Comparison of ENCODE assay signal across 8 mouse cellular contexts in genomic region chr4:156235360-156235770, GRCm38 (mm10). TPM values are rescaled to one million over a fixed set of nuclear protein-coding genes. Genes with fewer than 3 reads are reported as not detected.
A peak's percentile ranks its signal among the peaks of the same experiment; 100 is the strongest.
DNase-seq lines count a peak whose midpoint lies in the region; ATAC-seq lines count a peak whose summit lies in the region.

No protein-coding gene starts in this region.

- under 1% methylated on average over 15 of the region's 15 CpGs for WGBS in embryonic facial prominence, embryonic 10.5 days
- under 1% methylated on average over 15 of the region's 15 CpGs for WGBS in intestine, embryonic 15.5 days
- WGBS in midbrain, embryonic 13.5 days: under 1% methylated on average over 15 of the region's 15 CpGs

- H3K27ac ChIP-seq in embryonic facial prominence, embryonic 10.5 days (replicated peaks): peak overlapping the region; percentile 89
- H3K27ac ChIP-seq in intestine, embryonic 15.5 days: peak overlapping the region; percentile 98
- peak overlapping the region; percentile 89 for H3K27ac ChIP-seq in midbrain, embryonic 13.5 days

- peak; percentile 38 for DNase-seq in cerebellum, adult 9-11 months
- no peak for DNase-seq in cerebellum, postnatal 36 days
- DNase-seq in 3T3-L1 (ENCODE audit: low read depth, low spot score): peak; percentile 76
- peak; percentile 59 for DNase-seq in embryonic facial prominence, embryonic 10.5 days (ENCODE audit: low spot score)
- DNase-seq in Muller cell, postnatal 12 days (ENCODE audit: inconsistent ontology term): no peak
- no peak for DNase-seq in layer of hippocampus, adult 9-11 months

- no peaks in the 10 kb centered on the region for H3K9me3 ChIP-seq in embryonic facial prominence, embryonic 10.5 days
- H3K9me3 ChIP-seq in intestine, embryonic 15.5 days: no peaks in the 10 kb centered on the region
- no peaks in the 10 kb centered on the region for H3K9me3 ChIP-seq in midbrain, embryonic 13.5 days

- no peaks in the 10 kb centered on the region for H3K27me3 ChIP-seq in embryonic facial prominence, embryonic 10.5 days (replicated peaks; ENCODE audit: low read depth, poor library complexity, severe bottlenecking)
- no peaks in the 10 kb centered on the region for H3K27me3 ChIP-seq in intestine, embryonic 15.5 days (replicated peaks)
- H3K27me3 ChIP-seq in midbrain, embryonic 13.5 days: no peaks in the 10 kb centered on the region

- peak overlapping the region; percentile 74 for H3K4me3 ChIP-seq in embryonic facial prominence, embryonic 10.5 days
- peak overlapping the region; percentile 97 for H3K4me3 ChIP-seq in intestine, embryonic 15.5 days (replicated peaks)
- peak overlapping the region; percentile 92 for H3K4me3 ChIP-seq in midbrain, embryonic 13.5 days (replicated peaks)

- H3K36me3 ChIP-seq in embryonic facial prominence, embryonic 10.5 days (replicated peaks): peaks cover 65% of the 10 kb centered on the region
- H3K36me3 ChIP-seq in intestine, embryonic 15.5 days: peaks cover 40% of the 10 kb centered on the region
- H3K36me3 ChIP-seq in midbrain, embryonic 13.5 days: peaks cover 58% of the 10 kb centered on the region

- H3K9ac ChIP-seq in intestine, embryonic 15.5 days: peak overlapping the region; percentile 82
- H3K9ac ChIP-seq in midbrain, embryonic 13.5 days (replicated peaks): peak overlapping the region; percentile 82

- peak overlapping the region; percentile 93 for H3K4me2 ChIP-seq in intestine, embryonic 15.5 days (replicated peaks)
- peak overlapping the region; percentile 83 for H3K4me2 ChIP-seq in midbrain, embryonic 13.5 days (replicated peaks)

- H3K4me1 ChIP-seq in embryonic facial prominence, embryonic 10.5 days: peaks cover 21% of the 10 kb centered on the region
- H3K4me1 ChIP-seq in intestine, embryonic 15.5 days (replicated peaks): peaks cover 18% of the 10 kb centered on the region
- H3K4me1 ChIP-seq in midbrain, embryonic 13.5 days (replicated peaks): peaks cover 22% of the 10 kb centered on the region

- peak; percentile 39 for ATAC-seq in intestine, embryonic 15.5 days
- peak; percentile 37 for ATAC-seq in midbrain, embryonic 13.5 days

RNA-seq across cellular contexts. Expression of gene Noc2l, which starts 0.4 kb away (rescaled TPM):
- polyA plus RNA-seq in embryonic facial prominence, embryonic 10.5 days (2016; fragmentation: Nextera tagmentation; extraction: Ambion mirVana): 110 and 120 TPM in 2 replicates
- polyA plus RNA-seq in intestine, embryonic 15.5 days (2015; fragmentation: Nextera tagmentation; extraction: Ambion mirVana): 86.5 and 87.8 TPM in 2 replicates
- 57.9 and 60.1 TPM in 2 replicates for polyA plus RNA-seq in midbrain, embryonic 13.5 days (2015; fragmentation: Nextera tagmentation; extraction: Ambion mirVana)

RNA-seq across cellular contexts. Expression of gene Plekhn1, which starts 0.7 kb away (rescaled TPM):
- polyA plus RNA-seq in embryonic facial prominence, embryonic 10.5 days (2016; fragmentation: Nextera tagmentation; extraction: Ambion mirVana): 22.5 and 23.9 TPM in 2 replicates
- polyA plus RNA-seq in intestine, embryonic 15.5 days (2015; fragmentation: Nextera tagmentation; extraction: Ambion mirVana): 12.6 and 14.8 TPM in 2 replicates
- 26.4 and 28.3 TPM in 2 replicates for polyA plus RNA-seq in midbrain, embryonic 13.5 days (2015; fragmentation: Nextera tagmentation; extraction: Ambion mirVana)

RNA-seq across cellular contexts. Expression of gene Perm1, which starts 19.7 kb away (rescaled TPM):
- polyA plus RNA-seq in embryonic facial prominence, embryonic 10.5 days (2016; fragmentation: Nextera tagmentation; extraction: Ambion mirVana): 0.60 and 0.65 TPM in 2 replicates
- 0.40 and 0.51 TPM in 2 replicates for polyA plus RNA-seq in intestine, embryonic 15.5 days (2015; fragmentation: Nextera tagmentation; extraction: Ambion mirVana)
- polyA plus RNA-seq in midbrain, embryonic 13.5 days (2015; fragmentation: Nextera tagmentation; extraction: Ambion mirVana): 2.3 and 2.5 TPM in 2 replicates

RNA-seq across cellular contexts. Expression of gene Samd11, which starts 20.1 kb away (rescaled TPM):
- 1.2 and 1.6 TPM in 2 replicates for polyA plus RNA-seq in embryonic facial prominence, embryonic 10.5 days (2016; fragmentation: Nextera tagmentation; extraction: Ambion mirVana)
- 0.69 and 1.00 TPM in 2 replicates for polyA plus RNA-seq in intestine, embryonic 15.5 days (2015; fragmentation: Nextera tagmentation; extraction: Ambion mirVana)
- 5.2 and 6.0 TPM in 2 replicates for polyA plus RNA-seq in midbrain, embryonic 13.5 days (2015; fragmentation: Nextera tagmentation; extraction: Ambion mirVana)

RNA-seq across cellular contexts. Expression of gene AW011738, which starts 32.3 kb away (rescaled TPM):
- 2.2 and 2.7 TPM in 2 replicates for polyA plus RNA-seq in embryonic facial prominence, embryonic 10.5 days (2016; fragmentation: Nextera tagmentation; extraction: Ambion mirVana)
- polyA plus RNA-seq in intestine, embryonic 15.5 days (2015; fragmentation: Nextera tagmentation; extraction: Ambion mirVana): 2.1 and 2.2 TPM in 2 replicates
- polyA plus RNA-seq in midbrain, embryonic 13.5 days (2015; fragmentation: Nextera tagmentation; extraction: Ambion mirVana): 5.3 and 6.9 TPM in 2 replicates

Comparison
In these comparisons a context has a peak if more than half of its experiments do, and no peak if none do; other contexts are left out.
1. DNase-seq: peak in cerebellum, adult 9-11 months (single experiment), 3T3-L1 (single experiment) and embryonic facial prominence, embryonic 10.5 days (single experiment); none in cerebellum, postnatal 36 days (0 of 2), Muller cell, postnatal 12 days (single experiment) and layer of hippocampus, adult 9-11 months (single experiment).
2. Peak in every context shown above with its lines, with median percentiles within 50 percentile points of each other: H3K27ac ChIP-seq and H3K4me3 ChIP-seq.